Mouse (Mus musculus) lung, postnatal 14 days (tissue): ENCODE measurements around the gene Mpdz.

Experiments used
- DNase-seq: peaks from one replicate; pipeline ENCODE4 v3.0.0; 2021

Mpdz gene

DNA sequence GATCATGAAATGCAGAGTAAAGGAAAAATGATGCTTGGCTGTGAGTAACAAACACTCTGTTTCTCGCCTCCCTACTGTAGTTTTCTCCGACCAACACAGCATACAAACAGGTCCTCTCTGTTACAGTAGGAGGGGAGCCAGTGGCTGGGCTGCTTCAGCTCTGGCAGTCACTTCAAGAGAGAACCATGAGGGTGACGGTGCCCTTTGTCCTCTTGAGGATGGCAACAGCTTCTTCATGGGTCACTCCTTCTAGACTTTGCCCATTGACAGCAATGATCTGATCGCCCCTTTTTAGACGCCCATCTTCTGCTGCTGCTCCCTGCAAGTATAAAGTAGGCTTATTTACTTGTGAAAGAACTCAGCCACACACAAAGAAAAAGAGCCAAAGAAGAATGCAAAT lies 163.2 kb downstream of the Mpdz start:
- no peak for DNase-seq

DNA sequence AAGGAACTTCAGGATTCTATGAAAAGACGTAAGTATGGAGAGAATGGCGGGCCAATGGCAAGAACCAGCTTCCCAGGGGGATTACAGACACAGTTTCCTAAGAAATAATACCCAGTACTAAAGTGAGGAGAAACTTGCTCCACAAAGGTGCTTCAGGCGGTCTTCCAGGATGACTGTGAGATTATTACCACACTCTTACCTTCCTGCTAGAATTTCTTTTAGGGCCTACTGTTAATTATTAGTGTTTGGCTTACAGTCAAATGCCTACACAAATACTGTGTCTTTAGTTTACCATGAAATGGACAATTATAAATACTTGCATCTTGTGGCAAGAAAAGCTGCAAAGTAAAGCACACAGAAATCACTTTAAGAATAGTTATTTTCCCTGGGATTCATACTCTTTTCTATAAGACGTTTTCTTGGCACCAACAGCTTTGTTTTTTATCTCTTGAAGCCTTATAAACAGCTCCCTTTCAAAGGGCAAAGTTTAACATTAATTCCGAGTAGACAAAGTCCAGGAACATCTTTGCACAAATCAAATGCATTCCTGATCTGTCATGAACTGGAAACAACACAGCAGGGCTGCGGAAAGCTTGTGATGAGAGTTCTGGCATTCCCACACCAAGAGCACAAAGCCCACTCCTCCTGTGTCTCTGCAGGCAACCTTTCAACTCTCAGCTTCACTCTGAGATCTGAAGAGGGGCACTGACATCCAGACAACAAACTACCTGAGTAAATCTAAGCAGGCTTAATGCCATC lies 166.5 kb downstream of the Mpdz start:
- DNase-seq, result no peak

- DNase-seq, result no peak
These were observed 169.5 kb downstream of the Mpdz start for GRCm38 (mm10) chr4:81273067-81273466.

DNA sequence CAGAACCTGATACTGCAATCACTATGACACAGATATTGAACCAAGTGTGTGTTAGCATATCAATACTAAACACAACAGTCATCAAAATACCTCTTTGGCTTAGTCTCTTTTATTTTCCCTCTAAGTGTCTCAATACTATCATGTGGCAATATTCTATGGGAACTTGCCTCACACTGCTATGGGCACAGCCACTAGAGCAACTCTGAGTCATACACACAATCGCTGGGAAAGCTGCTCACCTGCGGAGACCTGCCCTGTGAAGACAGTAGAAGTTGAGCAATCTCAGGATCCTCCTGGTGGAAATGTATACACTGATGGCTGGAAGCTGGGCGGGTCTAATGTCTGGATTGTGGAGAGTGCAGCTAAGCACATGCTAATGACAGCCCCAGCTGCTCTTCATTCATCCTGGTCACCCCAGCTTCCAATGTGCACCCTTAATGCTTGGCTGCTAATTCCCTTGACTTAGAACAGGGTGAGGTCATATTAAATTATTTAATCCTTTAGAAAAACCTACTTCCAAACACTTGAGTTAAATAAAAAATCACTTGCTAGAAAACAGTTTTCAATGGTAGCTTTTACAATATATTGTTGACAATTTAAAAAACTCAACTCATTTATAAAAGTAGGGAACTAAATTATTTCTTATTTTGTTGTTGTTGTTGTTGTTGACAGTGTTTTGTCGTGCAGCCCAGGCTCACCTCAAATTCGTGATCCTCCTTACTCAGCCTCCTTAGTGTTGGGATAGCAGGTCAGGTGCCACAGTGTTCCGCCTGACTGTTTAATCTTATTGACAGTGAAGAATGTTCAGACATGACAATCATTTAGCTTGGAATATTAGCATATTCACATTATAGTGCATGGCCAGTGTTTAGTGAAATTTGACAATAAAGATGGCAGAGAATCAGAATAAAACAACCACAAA lies 189.5 kb downstream of the Mpdz start:
- no peak for DNase-seq

- DNase-seq, result no peak
These were observed 190.3 kb downstream of the Mpdz start for GRCm38 (mm10) chr4:81252334-81252733.

- DNase-seq, result peak; percentile 48
These were observed 190.7 kb downstream of the Mpdz start for GRCm38 (mm10) chr4:81251934-81252333.

GRCm38 (mm10) chr4:81249245-81249644 lies 193.4 kb downstream of the Mpdz start:
- DNase-seq, result no peak

DNA sequence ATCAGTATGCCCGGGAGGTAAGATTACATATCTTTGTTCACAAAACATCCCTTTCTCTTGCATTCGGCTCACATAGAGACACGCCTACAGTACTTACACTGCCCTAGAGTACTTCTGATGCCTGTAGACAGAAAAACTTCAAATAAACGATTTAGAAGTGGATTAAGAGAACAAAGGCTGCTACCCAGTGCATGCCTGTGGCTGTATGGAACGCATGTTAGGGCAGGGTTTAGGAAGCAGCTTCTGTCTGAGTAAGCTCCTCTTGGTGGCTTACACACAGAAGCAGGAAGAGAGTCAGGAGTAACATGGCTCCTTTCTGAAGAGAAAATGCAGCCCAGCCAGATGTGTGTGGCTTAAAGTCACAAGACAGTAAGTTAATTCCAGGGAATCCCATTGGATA lies 206.4 kb downstream of the Mpdz start:
- DNase-seq, result no peak
